Mouse (Mus musculus) hindbrain, embryonic 14.5 days (tissue): ENCODE data around the gene Thegl. TPM values are rescaled to one million over a fixed set of nuclear protein-coding genes. Genes with fewer than 3 reads are reported as not detected.

ENCODE experiments used
- ATAC-seq: fragments of 200-750 bp; cut with Nextera tagmentation; 2 replicates; pipeline ENCODE4 v1.8.0; 2017; ENCODE audit warnings: moderate number of reproducible peaks, mild to moderate bottlenecking, moderate TSS enrichment, moderate library complexity; ENCODE audit not compliant: low FRiP score
- DNase-seq: peaks from one replicate; pipeline ENCODE4 v3.0.0-alpha.2; 2015; ENCODE audit warnings: low spot score
- H3K27ac ChIP-seq: fragments of 300-500 bp; sonication (generic); 2 replicates; pipeline ENCODE4 v1.5.1; 2014; ENCODE audit warnings: mild to moderate bottlenecking, moderate library complexity
- H3K27me3 ChIP-seq: fragments of 300-500 bp; sonication (generic); 2 replicates; pipeline ENCODE4 v1.6.1; 2014; ENCODE audit warnings: mild to moderate bottlenecking, low read length, mixed read lengths; ENCODE audit not compliant: control insufficient read depth, insufficient read depth
- H3K36me3 ChIP-seq: fragments of 300-500 bp; sonication (generic); replicated peaks from 2 replicates; pipeline ENCODE4 v1.6.1; 2014; ENCODE audit not compliant: control insufficient read depth, insufficient read depth
- H3K4me1 ChIP-seq: fragments of 300-500 bp; sonication (generic); replicated peaks from 2 replicates; pipeline ENCODE4 v1.6.1; 2014; ENCODE audit warnings: antibody characterized with exemption, low read length, mixed read lengths; ENCODE audit not compliant: control insufficient read depth, insufficient read depth
- H3K4me2 ChIP-seq: fragments of 300-500 bp; sonication (generic); replicated peaks from 2 replicates; pipeline ENCODE4 v1.6.1; 2014; ENCODE audit warnings: mild to moderate bottlenecking, moderate library complexity
- H3K4me3 ChIP-seq: fragments of 300-500 bp; sonication (generic); replicated peaks from 2 replicates; pipeline ENCODE4 v1.5.1; 2014; ENCODE audit warnings: mild to moderate bottlenecking, low read length
- H3K9ac ChIP-seq: fragments of 300-500 bp; sonication (generic); 2 replicates; pipeline ENCODE4 v1.6.1; 2014
- H3K9me3 ChIP-seq: fragments of 300-500 bp; sonication (generic); 2 replicates; pipeline ENCODE4 v1.6.1; 2016; ENCODE audit warnings: low read length; ENCODE audit not compliant: control insufficient read depth
- WGBS: fragments of 180-500 bp; shearing (Covaris S2); extraction: QIAGEN DNeasy Blood & Tissue Kit; methylation state at CpG from one replicate; pipeline ENCODE4 v1.1.7; 2014; 5-methylcytosine and 5-hydroxymethylcytosine counted together
- polyA plus RNA-seq: library from polyadenylated mRNA; unstranded; fragments of >200 nt; fragmentation: Nextera tagmentation; extraction: Ambion mirVana; gene quantifications from 2 replicates; pipeline ENCODE4 v1.2.1, GENCODE M21; 2014

Gene Thegl
- polyA plus RNA-seq, 1 experiment from 2014 or later = 0.66 TPM

DNA sequence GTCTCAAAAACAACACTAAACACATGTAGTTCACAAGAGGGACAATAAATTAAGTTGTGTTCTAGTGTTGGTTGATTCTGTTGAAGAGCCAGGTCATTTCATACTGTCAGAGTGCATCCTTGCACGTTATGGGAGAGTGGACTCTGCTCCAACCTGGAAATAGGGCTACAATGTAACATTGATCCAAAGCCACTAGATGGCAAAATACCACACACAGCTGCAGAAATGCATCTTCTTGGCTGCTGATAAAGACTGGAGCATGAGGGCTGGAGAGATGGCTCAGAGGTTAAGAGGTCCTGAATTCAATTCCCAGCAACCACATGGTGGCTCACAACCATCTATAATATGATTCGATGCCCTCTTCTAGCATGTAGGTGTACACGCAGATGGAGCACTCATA lies 55.8 kb downstream of the Thegl start:
- H3K9ac ChIP-seq = no peak overlapping the region
- H3K4me2 ChIP-seq = no peak overlapping the region
- no peak overlapping the region for H3K4me3 ChIP-seq
- DNase-seq (no peak), ATAC-seq (no peak)
- no peaks in the 10 kb centered on the region for H3K9me3 ChIP-seq
- H3K4me1 ChIP-seq = no peaks in the 10 kb centered on the region
- H3K36me3 ChIP-seq = no peaks in the 10 kb centered on the region
- 91% methylated on average over 3 of the region's 3 CpGs for WGBS
- no peak overlapping the region for H3K27ac ChIP-seq
- no peaks in the 10 kb centered on the region for H3K27me3 ChIP-seq

- WGBS = 91% methylated on average over 8 of the region's 8 CpGs
- H3K4me2 ChIP-seq = no peak overlapping the region
These were observed 58.0 kb downstream of the Thegl start for GRCm38 (mm10) chr5:77073794-77074193.

DNA sequence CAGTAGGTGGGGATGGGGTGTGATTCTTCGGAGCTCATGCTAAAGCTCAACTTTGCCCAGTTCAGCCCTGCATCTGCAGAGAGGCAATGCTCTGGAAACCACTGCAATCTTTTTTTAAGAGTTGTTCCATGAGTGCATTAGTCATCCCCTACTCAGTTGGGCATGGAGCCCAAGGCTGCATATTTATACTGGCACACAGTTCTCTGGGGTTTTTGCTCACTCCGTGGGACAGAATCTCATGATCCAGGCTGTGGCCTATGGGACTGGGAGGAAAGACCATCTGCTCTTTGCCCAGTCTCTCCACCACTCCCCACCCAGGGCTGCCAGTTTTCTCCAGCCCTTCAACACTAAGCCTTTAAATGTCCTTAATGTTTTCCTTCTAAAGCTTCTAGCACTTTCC lies 59.1 kb downstream of the Thegl start:
- H3K36me3 ChIP-seq = no peaks in the 10 kb centered on the region
- no peak overlapping the region for H3K4me3 ChIP-seq
- no peaks in the 10 kb centered on the region for H3K27me3 ChIP-seq
- WGBS = 75% methylated on average over 2 of the region's 2 CpGs
- H3K9me3 ChIP-seq = no peaks in the 10 kb centered on the region
- no peak overlapping the region for H3K27ac ChIP-seq
- H3K9ac ChIP-seq = no peak overlapping the region
- H3K4me2 ChIP-seq = no peak overlapping the region
- ATAC-seq (no peak), DNase-seq (no peak)
- H3K4me1 ChIP-seq = no peaks in the 10 kb centered on the region

More at GRCm38 (mm10) chr5:77073794-77074193, 58.0 kb downstream of the Thegl start:
- Histone ChIP-seq H3K9me3 (no peaks in the 10 kb centered on the region), H3K27ac (no peak overlapping the region), H3K27me3 (no peaks in the 10 kb centered on the region), H3K4me1 (no peaks in the 10 kb centered on the region), H3K36me3 (no peaks in the 10 kb centered on the region), H3K9ac (no peak overlapping the region), H3K4me3 (no peak overlapping the region)
- ATAC-seq (no peak), DNase-seq (no peak)

DNA sequence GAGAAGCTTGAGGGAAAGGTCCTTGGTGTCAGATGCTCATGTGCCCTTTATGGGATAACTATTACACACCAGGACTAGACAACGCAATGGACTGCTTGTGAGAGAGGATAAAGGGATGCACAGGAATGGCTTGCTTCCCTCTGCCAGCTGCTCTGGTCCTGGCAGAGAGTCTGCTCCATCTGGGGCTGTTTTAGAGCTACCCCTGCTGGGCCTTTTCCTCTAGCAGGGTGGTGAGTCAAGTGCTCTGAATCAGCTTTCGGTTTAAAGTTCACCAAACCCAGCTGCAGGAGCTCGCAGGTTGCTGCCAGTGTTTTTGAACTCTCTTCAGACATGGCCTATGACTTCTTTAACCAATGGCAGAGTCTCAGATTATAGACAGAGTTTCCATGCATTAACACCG lies 60.1 kb downstream of the Thegl start:
- Histone ChIP-seq H3K4me2 (no peak overlapping the region), H3K27ac (no peak overlapping the region), H3K4me3 (no peak overlapping the region), H3K4me1 (no peaks in the 10 kb centered on the region), H3K36me3 (no peaks in the 10 kb centered on the region), H3K27me3 (no peaks in the 10 kb centered on the region), H3K9ac (no peak overlapping the region), H3K9me3 (no peaks in the 10 kb centered on the region)
- 94% methylated on average over 4 of the region's 4 CpGs for WGBS
- no peak for DNase-seq
- ATAC-seq = no peak

- 97% methylated on average over 4 of the region's 4 CpGs for WGBS
- Histone ChIP-seq H3K4me2 (no peak overlapping the region), H3K4me3 (no peak overlapping the region), H3K9me3 (no peaks in the 10 kb centered on the region), H3K9ac (no peak overlapping the region), H3K36me3 (no peaks in the 10 kb centered on the region), H3K27me3 (no peaks in the 10 kb centered on the region), H3K27ac (no peak overlapping the region), H3K4me1 (no peaks in the 10 kb centered on the region)
- ATAC-seq (no peak), DNase-seq (no peak)
These were observed 64.9 kb downstream of the Thegl start for GRCm38 (mm10) chr5:77080761-77081160.

DNA sequence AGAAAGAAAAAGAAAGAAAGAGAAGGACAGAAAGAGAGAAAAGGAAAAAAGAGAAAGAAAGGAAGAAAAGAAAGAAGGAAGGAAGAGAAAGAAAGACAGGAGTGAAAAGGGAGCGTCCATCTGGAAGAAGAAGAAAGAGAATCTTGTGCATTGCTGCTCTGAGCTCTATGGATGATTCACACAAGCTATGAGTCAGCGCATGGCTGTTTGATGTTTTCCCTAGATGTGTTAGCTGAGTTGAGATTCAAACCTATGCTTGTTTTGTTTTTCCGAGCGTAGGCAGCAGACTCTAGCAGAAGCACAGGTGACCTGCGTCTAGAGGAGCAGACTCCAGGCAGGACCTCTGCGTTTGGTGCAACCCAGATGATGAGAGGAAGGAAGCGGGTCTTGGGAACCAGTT lies 66.9 kb downstream of the Thegl start:
- Histone ChIP-seq H3K9ac (no peak overlapping the region), H3K4me1 (no peaks in the 10 kb centered on the region), H3K9me3 (no peaks in the 10 kb centered on the region), H3K27ac (no peak overlapping the region), H3K36me3 (no peaks in the 10 kb centered on the region), H3K27me3 (no peaks in the 10 kb centered on the region), H3K4me2 (no peak overlapping the region), H3K4me3 (no peak overlapping the region)
- WGBS = 89% methylated on average over 7 of the region's 7 CpGs
- DNase-seq (no peak), ATAC-seq (no peak)

- no peak for ATAC-seq
- 92% methylated on average over 4 of the region's 4 CpGs for WGBS
These were observed 68.6 kb downstream of the Thegl start for GRCm38 (mm10) chr5:77084418-77084817.

GRCm38 (mm10) chr5:77085753-77086450 lies 70.1 kb downstream of the Thegl start:
- Histone ChIP-seq H3K4me2 (no peak overlapping the region), H3K27me3 (no peaks in the 10 kb centered on the region), H3K9me3 (no peaks in the 10 kb centered on the region), H3K27ac (no peak overlapping the region), H3K4me3 (no peak overlapping the region), H3K4me1 (peaks cover 4% of the 10 kb centered on the region), H3K36me3 (no peaks in the 10 kb centered on the region), H3K9ac (no peak overlapping the region)
- DNase-seq (no peak), ATAC-seq (no peak)
- 87% methylated on average over 10 of the region's 10 CpGs for WGBS

More at GRCm38 (mm10) chr5:77084418-77084817, 68.6 kb downstream of the Thegl start:
- H3K4me1 ChIP-seq = no peaks in the 10 kb centered on the region
- no peak overlapping the region for H3K4me2 ChIP-seq
- H3K9me3 ChIP-seq = no peaks in the 10 kb centered on the region
- no peak overlapping the region for H3K9ac ChIP-seq
- no peak overlapping the region for H3K4me3 ChIP-seq
- no peaks in the 10 kb centered on the region for H3K27me3 ChIP-seq
- no peak for DNase-seq
- no peak overlapping the region for H3K27ac ChIP-seq
- H3K36me3 ChIP-seq = no peaks in the 10 kb centered on the region

GRCm38 (mm10) chr5:77086541-77086940 lies 70.7 kb downstream of the Thegl start:
- DNase-seq (no peak), ATAC-seq (no peak)
- Histone ChIP-seq H3K9ac (no peak overlapping the region), H3K9me3 (no peaks in the 10 kb centered on the region), H3K4me2 (no peak overlapping the region), H3K36me3 (no peaks in the 10 kb centered on the region), H3K27ac (no peak overlapping the region), H3K27me3 (no peaks in the 10 kb centered on the region), H3K4me1 (peaks cover 4% of the 10 kb centered on the region), H3K4me3 (no peak overlapping the region)
- 89% methylated on average over 7 of the region's 7 CpGs for WGBS

- H3K4me2 ChIP-seq = no peak overlapping the region
These were observed 71.3 kb downstream of the Thegl start for GRCm38 (mm10) chr5:77087122-77087521.

More at GRCm38 (mm10) chr5:77087122-77087521, 71.3 kb downstream of the Thegl start:
- peaks cover 4% of the 10 kb centered on the region for H3K4me1 ChIP-seq
- ATAC-seq = no peak
- H3K9ac ChIP-seq = no peak overlapping the region
- H3K4me3 ChIP-seq = no peak overlapping the region
- 87% methylated on average over 3 of the region's 3 CpGs for WGBS
- H3K27ac ChIP-seq = no peak overlapping the region
- H3K9me3 ChIP-seq = no peaks in the 10 kb centered on the region
- no peaks in the 10 kb centered on the region for H3K27me3 ChIP-seq
- DNase-seq = no peak
- no peaks in the 10 kb centered on the region for H3K36me3 ChIP-seq
